Mouse (Mus musculus) hematopoietic multipotent progenitor cell, adult 10-12 weeks (in vitro differentiated cells): Measurements from ENCODE around the gene Gm3854. TPM values are rescaled to one million over a fixed set of nuclear protein-coding genes. Genes with fewer than 3 reads are reported as not detected.

ENCODE experiments used
- polyA plus RNA-seq: library from polyadenylated mRNA; stranded (reverse); fragments of >175 nt; gene quantifications from 2 replicates; pipeline ENCODE4 v1.2.3, GENCODE M21; 2012; ENCODE audit warnings: low replicate concordance

The Gm3854 gene
- polyA plus RNA-seq, result 0.07 and 0.08 TPM in 2 replicates

GRCm38 (mm10) chr7:6343501-6344071 lies at the start of gene Gm3854:
TSS of gene Gm3854 (plus strand) at chr7:6343759.

DNA sequence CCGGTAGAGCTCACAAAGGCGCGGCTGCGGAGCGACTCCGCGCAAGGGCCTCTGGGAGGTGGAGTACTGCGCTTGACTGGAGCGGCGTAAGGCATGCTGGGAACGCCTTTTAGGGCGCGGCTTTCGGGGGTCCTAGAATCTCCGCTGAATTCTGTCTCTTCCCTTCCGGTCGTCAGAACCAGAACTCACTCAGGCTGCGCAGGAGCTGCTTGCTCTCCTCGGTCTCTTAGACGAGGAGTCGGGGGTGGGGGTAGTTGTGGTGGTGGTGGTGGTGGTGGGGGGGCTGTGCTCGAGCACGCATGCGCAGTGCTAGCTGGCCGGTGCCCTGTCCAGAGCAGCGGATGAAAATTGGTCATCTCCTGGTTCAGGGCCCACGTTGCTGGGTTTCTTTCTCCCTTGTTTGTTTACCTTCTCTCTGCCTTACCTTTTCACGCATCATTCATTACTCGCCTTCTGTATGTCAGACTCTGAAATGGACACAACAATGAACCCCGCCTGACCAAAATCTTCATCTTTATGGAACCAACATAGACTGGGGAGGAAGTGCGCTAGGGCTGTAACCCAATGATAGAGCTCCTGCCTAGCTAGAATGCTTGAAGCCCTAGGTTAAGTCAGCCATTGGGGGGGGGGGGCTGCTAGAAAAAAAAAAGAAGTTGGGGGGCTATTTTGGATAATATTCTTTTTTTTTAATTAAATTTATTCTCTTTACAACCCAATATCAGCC lies 12.2 kb upstream of the Gm3854 start, which contains the start of gene Zfp583:
Gene Zfp583, minus strand, starts transcription at position 53 of the 724 bp plus-strand sequence.

DNA sequence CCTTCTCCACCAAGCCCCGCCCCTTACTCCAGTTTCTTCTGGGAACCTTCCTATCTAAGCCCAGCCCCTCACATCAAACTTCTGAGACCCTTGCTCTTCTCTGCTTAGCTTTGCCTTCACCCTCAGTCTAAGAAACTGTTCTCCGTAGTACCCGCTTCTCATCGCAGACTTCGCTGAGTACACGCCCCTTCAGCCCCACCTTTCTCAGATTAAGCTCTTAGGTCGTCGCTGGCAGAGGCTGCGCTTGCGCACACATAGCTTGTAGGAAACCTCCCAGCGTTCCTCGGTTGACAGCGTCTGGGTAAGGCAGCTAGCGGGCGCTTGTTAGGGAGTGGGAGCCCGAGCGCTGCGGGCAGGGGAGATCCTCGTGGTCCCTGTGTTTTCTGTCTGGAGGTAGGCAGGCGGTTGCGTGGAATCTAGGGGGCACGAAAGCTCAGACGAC lies 19.5 kb downstream of the Gm3854 start, which contains the start of gene Zfp78:
Gene Zfp78, plus strand, starts transcription at position 234 of the 442 bp plus-strand sequence.

GRCm38 (mm10) chr7:6383044-6383455 lies 39.5 kb downstream of the Gm3854 start, which contains the start of gene Zfp28:
TSS of gene Zfp28 (plus strand) at chr7:6383295.

DNA sequence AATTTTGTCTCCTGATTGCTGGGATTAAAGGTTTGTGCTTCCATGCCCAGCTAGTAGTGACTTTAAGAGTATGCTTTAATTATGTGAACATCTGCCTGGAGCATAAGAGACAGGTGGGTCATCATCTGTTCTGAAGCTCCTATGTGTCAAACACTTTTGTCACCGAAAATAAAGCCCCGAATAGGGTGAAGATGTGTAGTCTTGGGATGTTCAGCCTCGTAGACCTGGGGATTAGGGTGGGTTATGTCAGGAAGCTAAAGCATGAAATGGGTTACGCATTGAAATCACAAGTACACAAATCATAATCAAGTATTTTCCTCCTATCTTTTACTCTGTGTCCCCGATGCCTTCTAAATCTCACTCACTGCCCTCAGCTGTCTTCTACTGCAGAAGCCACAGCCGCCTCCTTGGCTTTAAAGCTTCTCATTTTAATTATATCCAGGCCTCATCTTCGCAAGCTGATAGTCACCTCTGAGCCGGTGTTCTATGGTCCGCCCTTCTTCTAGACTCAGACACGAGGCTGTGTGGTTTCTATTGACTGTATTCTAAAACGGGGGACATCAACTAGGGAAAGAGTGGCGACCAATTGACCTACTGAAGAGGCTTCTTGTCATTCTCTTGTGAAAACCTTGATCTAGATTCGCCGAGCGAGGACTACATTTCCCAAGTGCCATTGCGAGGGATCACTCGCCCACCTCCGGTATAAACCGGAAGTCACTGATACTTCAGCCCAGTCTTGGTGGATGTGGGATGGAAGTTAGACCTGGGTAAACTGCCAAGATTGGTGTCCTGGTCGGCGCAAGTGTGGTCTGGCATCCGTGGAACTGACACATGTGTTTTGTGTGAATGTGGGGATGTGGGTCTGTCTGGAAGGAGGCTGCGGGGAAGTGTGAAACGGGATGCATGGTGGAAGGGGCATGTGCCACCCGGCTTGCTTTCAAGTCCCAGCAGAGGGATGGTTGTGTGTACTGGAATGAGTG lies 54.7 kb downstream of the Gm3854 start, which contains the start of gene Smim17:
Gene Smim17, plus strand, starts transcription at position 720 of the 980 bp plus-strand sequence.

Other genes starting within 250 kb of the Gm3854 start
- 42.9 and 67.6 TPM in 2 replicates for gene Zfp787, start 187.8 kb upstream of the Gm3854 start, polyA plus RNA-seq
- 42.4 and 58.2 TPM in 2 replicates for gene Zfp444, start 171.5 kb upstream of the Gm3854 start, polyA plus RNA-seq
- not detected in 2 replicates for gene Galp, start 146.7 kb upstream of the Gm3854 start, polyA plus RNA-seq
- gene Zscan5b, start 121.5 kb upstream of the Gm3854 start, polyA plus RNA-seq, result not detected in 2 replicates
- gene Epp13, start 91.0 kb upstream of the Gm3854 start, polyA plus RNA-seq, result not detected in 2 replicates
- 0.10 and 0.88 TPM in 2 replicates for gene Zfp667, start 57.2 kb upstream of the Gm3854 start, polyA plus RNA-seq
- 1.8 TPM in 2 replicates for gene Zfp583, start 12.5 kb upstream of the Gm3854 start, polyA plus RNA-seq
- gene Zfp78, start 19.5 kb downstream of the Gm3854 start, polyA plus RNA-seq, result 0.30 and 0.37 TPM in 2 replicates
- gene Zfp28, start 39.5 kb downstream of the Gm3854 start, polyA plus RNA-seq, result 1.2 and 1.6 TPM in 2 replicates
- not detected in 2 replicates for gene Smim17, start 55.0 kb downstream of the Gm3854 start, polyA plus RNA-seq
- gene Gm20715, start 66.5 kb downstream of the Gm3854 start, polyA plus RNA-seq, result not detected in 2 replicates
- gene Olfr1344, start 94.9 kb downstream of the Gm3854 start, polyA plus RNA-seq, result 0.26 TPM in 1 of 2 replicates, not detected in the other
- not detected in 2 replicates for gene Olfr1336, start 112.4 kb downstream of the Gm3854 start, polyA plus RNA-seq
- not detected in 2 replicates for gene Olfr1346, start 123.3 kb downstream of the Gm3854 start, polyA plus RNA-seq
- gene Olfr5, start 143.2 kb downstream of the Gm3854 start, polyA plus RNA-seq, result not detected in 2 replicates
- gene Olfr1347, start 156.0 kb downstream of the Gm3854 start, polyA plus RNA-seq, result not detected in 2 replicates
- not detected in 2 replicates for gene Olfr1348, start 165.0 kb downstream of the Gm3854 start, polyA plus RNA-seq
- not detected in 2 replicates for gene Olfr1349, start 179.2 kb downstream of the Gm3854 start, polyA plus RNA-seq
- not detected in 2 replicates for gene Olfr1350, start 221.1 kb downstream of the Gm3854 start, polyA plus RNA-seq